Mouse (Mus musculus): ENCODE measurements around the gene Ccdc32.
"Not testable (repeated sequence)": the region's sequence is repeated elsewhere in the genome, so short reads cannot be mapped to it uniquely, and the experiment has no call there.

Ccdc32 gene

GRCm38 (mm10) chr2:119028941-119029551 is at the start of gene Ccdc32:
TSS of gene Ccdc32 (minus strand) at chr2:119029393.
- peak; percentile 99 for DNase-seq (ENCODE audit: low read depth, low spot score)

GRCm38 (mm10) chr2:119072397-119072796 is 43.2 kb upstream of the Ccdc32 start:
- DNase-seq (ENCODE audit: low read depth, low spot score), result no peak

GRCm38 (mm10) chr2:119060139-119060538 is 30.9 kb upstream of the Ccdc32 start:
- no peak for DNase-seq (ENCODE audit: low read depth, low spot score)

- DNase-seq (ENCODE audit: low read depth, low spot score), result no peak
These were observed 21.0 kb upstream of the Ccdc32 start for GRCm38 (mm10) chr2:119050132-119050650.

- no peak for DNase-seq (ENCODE audit: low read depth, low spot score)
These were observed 18.7 kb upstream of the Ccdc32 start for GRCm38 (mm10) chr2:119047849-119048248.

GRCm38 (mm10) chr2:119046649-119047611 is 17.7 kb upstream of the Ccdc32 start, which contains the start of gene Knl1:
TSS of gene Knl1 (plus strand) at chr2:119047119.
- peak; percentile 97 for DNase-seq (ENCODE audit: low read depth, low spot score)

- no peak for DNase-seq (ENCODE audit: low read depth, low spot score)
These were observed 16.0 kb upstream of the Ccdc32 start for GRCm38 (mm10) chr2:119045163-119045562.

GRCm38 (mm10) chr2:119040882-119041281 is 11.7 kb upstream of the Ccdc32 start:
- DNase-seq (ENCODE audit: low read depth, low spot score), result peak; percentile 73

GRCm38 (mm10) chr2:119035397-119035745 is 6.2 kb upstream of the Ccdc32 start:
- no peak for DNase-seq (ENCODE audit: low read depth, low spot score)

- peak; percentile 97 for DNase-seq (ENCODE audit: low read depth, low spot score)
These were observed 5.6 kb upstream of the Ccdc32 start, which contains the start of gene Rpusd2 for GRCm38 (mm10) chr2:119034656-119035396. TSS of gene Rpusd2 (plus strand) at chr2:119034790.

GRCm38 (mm10) chr2:119032191-119032590 is 3.0 kb upstream of the Ccdc32 start:
- peak; percentile 94 for DNase-seq (ENCODE audit: low read depth, low spot score)

GRCm38 (mm10) chr2:119026951-119027350 is 2.2 kb downstream of the Ccdc32 start:
- no peak for DNase-seq (ENCODE audit: low read depth, low spot score)

- DNase-seq (ENCODE audit: low read depth, low spot score), result no peak
These were observed 4.0 kb downstream of the Ccdc32 start for GRCm38 (mm10) chr2:119025239-119025616.

GRCm38 (mm10) chr2:119024536-119025238 is 4.5 kb downstream of the Ccdc32 start:
- peak; percentile 44 for DNase-seq (ENCODE audit: low read depth, low spot score)

GRCm38 (mm10) chr2:119023154-119023660 is 6.0 kb downstream of the Ccdc32 start:
- DNase-seq (ENCODE audit: low read depth, low spot score), result peak; percentile 71

GRCm38 (mm10) chr2:119019538-119019937 is 9.7 kb downstream of the Ccdc32 start:
- no peak for DNase-seq (ENCODE audit: low read depth, low spot score)

- no peak for DNase-seq (ENCODE audit: low read depth, low spot score)
These were observed 10.1 kb downstream of the Ccdc32 start for GRCm38 (mm10) chr2:119019131-119019530.

- DNase-seq (ENCODE audit: low read depth, low spot score), result no peak
These were observed 10.6 kb downstream of the Ccdc32 start for GRCm38 (mm10) chr2:119018391-119019122.

- no peak for DNase-seq (ENCODE audit: low read depth, low spot score)
These were observed 11.5 kb downstream of the Ccdc32 start for GRCm38 (mm10) chr2:119017647-119018046.

- DNase-seq (ENCODE audit: low read depth, low spot score), result not testable (repeated sequence)
These were observed 12.9 kb downstream of the Ccdc32 start for GRCm38 (mm10) chr2:119016312-119016711.

All from 3T3-L1 (cell line).